Mouse (Mus musculus) liver, postnatal 0 days (tissue): ENCODE results near the gene Shisa5.

Source experiments
- CTCF ChIP-seq: sonication (generic); IDR thresholded peaks from 2 replicates; pipeline ENCODE4 v1.5.1; 2016; ENCODE audit warnings: antibody characterized with exemption, low read depth
- EP300 ChIP-seq: IDR thresholded peaks from 2 replicates; pipeline ENCODE4 v1.6.1; 2016; ENCODE audit warnings: antibody characterized with exemption, low read depth, mild to moderate bottlenecking

GRCm38 (mm10) chr9:109040216-109040615 lies 1.9 kb downstream of the Shisa5 start:
- TF ChIP-seq CTCF (no peak), EP300 (no peak)
